Mouse (Mus musculus): ENCODE measurements at regions not wholly inside any gene's neighbourhood (a gene's known extent, or its start where the extent isn't known, plus 50 kb on each side); places are given as distances from the start of the nearest gene placed in this dataset.

DNA sequence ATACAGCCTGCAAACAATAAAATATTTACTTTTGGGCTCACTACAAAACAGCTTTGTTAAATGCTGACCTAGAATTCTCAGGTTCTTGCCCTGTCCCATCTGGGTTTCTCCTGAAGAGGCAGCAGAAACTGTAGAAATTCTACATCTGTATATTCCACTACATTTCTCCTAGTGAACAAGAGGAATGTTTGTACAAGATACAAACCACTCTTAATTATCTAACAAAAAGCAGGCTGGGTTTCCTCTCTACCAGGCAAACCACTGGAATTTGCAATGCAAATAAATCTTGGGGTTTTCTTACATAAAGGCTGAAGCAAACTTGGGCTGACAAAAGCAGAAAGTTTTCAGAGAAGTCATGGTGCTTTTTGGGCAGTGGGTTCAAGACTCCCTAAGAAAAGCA, 67.7 kb upstream of the Magi3 start:
- Histone ChIP-seq H3K4me3 (ENCODE audit: low read length) (no peak overlapping the region), H3K9ac (ENCODE audit: low read length) (no peak overlapping the region), H3K27ac (ENCODE audit: low read length) (peak overlapping the region; percentile 90), H3K27me3 (ENCODE audit: control insufficient read depth, insufficient read depth, low read depth, low read length) (no peaks in the 10 kb centered on the region), H3K36me3 (ENCODE audit: control insufficient read depth, insufficient read depth, low read length) (no peaks in the 10 kb centered on the region), H3K9me3 (ENCODE audit: control insufficient read depth, low read length) (no peaks in the 10 kb centered on the region), H3K4me2 (ENCODE audit: low read depth, low read length) (no peak overlapping the region), H3K4me1 (replicated peaks; ENCODE audit: control insufficient read depth, insufficient read depth, low read length) (peaks cover 6% of the 10 kb centered on the region)
- no peak for ATAC-seq (ENCODE audit: low read depth)

DNA sequence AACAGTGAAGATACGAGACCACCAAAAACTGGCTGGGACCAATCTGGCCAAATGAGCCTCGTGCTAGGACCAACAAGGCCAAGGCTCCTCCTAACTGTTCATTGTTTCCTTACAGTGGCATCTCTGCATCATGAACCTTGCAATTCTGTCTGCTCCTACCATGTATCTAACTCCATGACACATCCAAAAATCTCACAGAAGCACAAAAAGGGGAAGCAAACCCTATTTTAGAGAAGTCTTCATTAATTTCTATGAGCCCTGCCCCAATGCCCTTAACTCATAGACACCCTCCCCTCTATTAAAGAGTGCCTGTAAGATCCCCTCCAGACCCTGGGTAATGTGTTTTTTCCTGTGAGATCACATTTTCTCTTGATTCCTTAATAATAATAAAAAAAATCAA, 64.8 kb upstream of the Magi3 start:
- Histone ChIP-seq H3K36me3 (ENCODE audit: control insufficient read depth, insufficient read depth, low read length) (no peaks in the 10 kb centered on the region), H3K9me3 (ENCODE audit: control insufficient read depth, low read length) (no peaks in the 10 kb centered on the region), H3K27me3 (ENCODE audit: control insufficient read depth, insufficient read depth, low read depth, low read length) (no peaks in the 10 kb centered on the region), H3K4me1 (replicated peaks; ENCODE audit: control insufficient read depth, insufficient read depth, low read length) (peaks cover 6% of the 10 kb centered on the region), H3K27ac (ENCODE audit: low read length) (no peak overlapping the region), H3K4me2 (ENCODE audit: low read depth, low read length) (no peak overlapping the region), H3K9ac (ENCODE audit: low read length) (no peak overlapping the region), H3K4me3 (ENCODE audit: low read length) (no peak overlapping the region)
- no peak for ATAC-seq (ENCODE audit: low read depth)
- WGBS: 94% methylated on average over 2 of the region's 2 CpGs

DNA sequence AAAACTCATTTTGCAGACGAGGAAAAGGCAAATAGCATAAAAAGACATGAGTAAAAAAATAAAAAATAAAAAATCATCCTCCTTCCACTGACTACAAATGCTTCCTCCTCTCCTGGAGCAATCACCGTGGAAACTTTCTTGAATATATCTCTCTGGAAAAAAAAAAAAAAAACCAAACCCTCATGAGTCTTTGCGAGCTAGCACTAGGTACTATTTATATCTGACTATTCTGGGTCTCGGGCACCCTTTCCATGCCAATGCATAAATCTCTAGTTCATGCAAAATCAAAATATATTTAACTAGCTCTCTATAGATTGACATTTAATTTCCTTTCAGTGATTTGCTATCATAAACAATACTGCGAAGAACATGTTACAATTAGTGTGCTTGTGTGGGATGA, 63.7 kb upstream of the Magi3 start:
- no peaks in the 10 kb centered on the region for H3K27me3 ChIP-seq (ENCODE audit: control insufficient read depth, insufficient read depth, low read depth, low read length)
- H3K4me3 ChIP-seq (ENCODE audit: low read length): no peak overlapping the region
- no peaks in the 10 kb centered on the region for H3K9me3 ChIP-seq (ENCODE audit: control insufficient read depth, low read length)
- peaks cover 9% of the 10 kb centered on the region for H3K4me1 ChIP-seq (replicated peaks; ENCODE audit: control insufficient read depth, insufficient read depth, low read length)
- ATAC-seq (ENCODE audit: low read depth): no peak
- H3K36me3 ChIP-seq (ENCODE audit: control insufficient read depth, insufficient read depth, low read length): no peaks in the 10 kb centered on the region
- no peak overlapping the region for H3K27ac ChIP-seq (ENCODE audit: low read length)
- no peak overlapping the region for H3K4me2 ChIP-seq (ENCODE audit: low read depth, low read length)
- 42% methylated on average over 5 of the region's 5 CpGs for WGBS
- no peak overlapping the region for H3K9ac ChIP-seq (ENCODE audit: low read length)

DNA sequence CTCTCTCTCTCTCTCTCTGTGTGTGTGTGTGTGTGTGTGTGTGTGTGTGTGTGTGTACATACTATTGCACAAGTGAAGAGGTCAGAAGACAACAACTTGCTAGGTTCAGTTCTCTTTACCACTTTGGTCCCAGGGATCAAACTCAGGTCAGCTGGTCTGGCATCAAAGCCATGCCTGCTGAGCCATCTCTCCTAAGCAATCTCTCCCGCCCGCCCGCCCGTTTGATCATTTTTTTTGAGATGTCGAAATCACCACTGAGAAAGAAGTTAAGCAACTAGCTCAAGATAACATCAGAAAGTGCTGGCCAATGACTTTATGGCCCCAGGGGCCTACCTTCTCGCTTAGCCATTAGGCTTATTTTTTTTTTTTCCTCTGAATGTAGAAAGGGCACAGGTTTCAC, 59.3 kb upstream of the Magi3 start:
- Histone ChIP-seq H3K9me3 (ENCODE audit: control insufficient read depth, low read length) (no peaks in the 10 kb centered on the region), H3K4me2 (ENCODE audit: low read depth, low read length) (no peak overlapping the region), H3K27ac (ENCODE audit: low read length) (no peak overlapping the region), H3K4me1 (replicated peaks; ENCODE audit: control insufficient read depth, insufficient read depth, low read length) (0 out of 2 replicates have a peak, but pooled peaks cover 3% of the 10 kb centered on the region), H3K36me3 (ENCODE audit: control insufficient read depth, insufficient read depth, low read length) (no peaks in the 10 kb centered on the region), H3K27me3 (ENCODE audit: control insufficient read depth, insufficient read depth, low read depth, low read length) (no peaks in the 10 kb centered on the region), H3K9ac (ENCODE audit: low read length) (no peak overlapping the region), H3K4me3 (ENCODE audit: low read length) (no peak overlapping the region)
- WGBS: 42% methylated on average over 6 of the region's 6 CpGs
- ATAC-seq (ENCODE audit: low read depth): no peak

DNA sequence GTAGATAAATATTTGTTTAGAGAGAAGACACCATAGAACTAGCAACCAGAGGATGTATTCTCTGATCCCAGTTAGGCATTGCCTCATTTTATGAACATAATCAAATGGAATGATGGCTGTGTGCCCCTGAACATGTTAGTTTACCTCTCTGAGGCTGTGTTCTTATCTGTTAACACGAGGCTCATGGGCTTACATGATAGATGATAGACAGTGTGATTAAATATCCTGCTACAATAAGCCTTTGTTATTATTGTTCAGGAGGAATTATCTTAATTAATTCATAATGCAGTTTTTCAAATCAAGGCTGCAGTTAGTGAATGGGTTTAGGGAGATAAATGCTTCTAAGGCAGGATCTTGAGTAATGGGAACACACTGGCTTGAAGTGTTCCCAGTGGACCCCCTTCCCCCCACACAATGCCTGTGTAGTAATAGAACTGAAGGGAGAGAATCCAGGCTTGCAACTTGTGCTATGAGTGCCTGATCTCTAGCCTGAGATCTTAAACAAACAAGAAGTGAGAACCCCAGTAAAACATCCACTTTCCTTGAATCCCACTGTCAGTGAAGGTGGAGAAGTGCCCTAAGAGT, 54.6 kb upstream of the Magi3 start:
- H3K9ac ChIP-seq (ENCODE audit: low read length): no peak overlapping the region
- H3K4me1 ChIP-seq (replicated peaks; ENCODE audit: control insufficient read depth, insufficient read depth, low read length): 0 out of 2 replicates have a peak, but pooled peaks cover 3% of the 10 kb centered on the region
- no peaks in the 10 kb centered on the region for H3K27me3 ChIP-seq (ENCODE audit: control insufficient read depth, insufficient read depth, low read depth, low read length)
- no peak for ATAC-seq (ENCODE audit: low read depth)
- H3K36me3 ChIP-seq (ENCODE audit: control insufficient read depth, insufficient read depth, low read length): no peaks in the 10 kb centered on the region
- H3K4me3 ChIP-seq (ENCODE audit: low read length): no peak overlapping the region
- no peak overlapping the region for H3K4me2 ChIP-seq (ENCODE audit: low read depth, low read length)
- H3K27ac ChIP-seq (ENCODE audit: low read length): no peak overlapping the region
- WGBS: 3% methylated on average over 1 of the region's 1 CpGs
- H3K9me3 ChIP-seq (ENCODE audit: control insufficient read depth, low read length): no peaks in the 10 kb centered on the region

DNA sequence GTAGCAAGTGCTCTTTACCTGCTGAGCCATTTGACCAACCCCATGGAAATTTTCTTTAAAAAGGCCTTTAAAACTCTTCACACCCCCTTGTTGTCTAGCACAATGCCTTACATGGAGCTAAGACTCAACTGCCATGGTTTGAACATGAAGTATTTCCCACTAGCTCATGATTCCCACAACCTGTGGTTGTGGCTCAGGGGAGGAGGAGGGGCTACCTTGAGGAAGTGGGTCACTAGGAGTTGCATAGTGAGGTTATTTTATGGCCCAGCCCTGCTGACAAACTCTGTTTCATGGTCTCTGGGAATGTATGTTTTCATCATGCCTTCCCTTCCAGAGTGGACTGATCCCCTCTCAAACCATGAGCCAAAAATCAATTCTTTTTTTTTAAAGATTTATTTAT, 53.9 kb upstream of the Magi3 start:
- Histone ChIP-seq H3K36me3 (ENCODE audit: control insufficient read depth, insufficient read depth, low read length) (no peaks in the 10 kb centered on the region), H3K9ac (ENCODE audit: low read length) (no peak overlapping the region), H3K4me1 (replicated peaks; ENCODE audit: control insufficient read depth, insufficient read depth, low read length) (no peaks in the 10 kb centered on the region), H3K9me3 (ENCODE audit: control insufficient read depth, low read length) (no peaks in the 10 kb centered on the region), H3K4me2 (ENCODE audit: low read depth, low read length) (no peak overlapping the region), H3K27ac (ENCODE audit: low read length) (no peak overlapping the region), H3K4me3 (ENCODE audit: low read length) (no peak overlapping the region), H3K27me3 (ENCODE audit: control insufficient read depth, insufficient read depth, low read depth, low read length) (no peaks in the 10 kb centered on the region)
- ATAC-seq (ENCODE audit: low read depth): no peak
